Mouse (Mus musculus): ENCODE measurements around the gene Gng13. TPM values are rescaled to one million over a fixed set of nuclear protein-coding genes. Genes with fewer than 3 reads are reported as not detected.

Gng13 gene
- total and polyA plus RNA-seq, 3 experiments = 0.13 to 3.9 TPM; not detected in 1

- no peak for DNase-seq (ENCODE audit: low read depth, low spot score)
- H3K9ac ChIP-seq (ENCODE audit: control insufficient read depth, low read depth, low read length, poor library complexity, severe bottlenecking) = no peak overlapping the region
- H3K9me3 ChIP-seq (replicated peaks; ENCODE audit: insufficient read depth, low read length) = no peaks in the 10 kb centered on the region
- no peak overlapping the region for H3K27ac ChIP-seq (ENCODE audit: control insufficient read depth, low read depth, low read length)
- H3K27me3 ChIP-seq (ENCODE audit: control insufficient read depth in 1 of 2, insufficient read depth in 2 of 2, low read length in 2 of 2) = no peaks in the 10 kb centered on the region
- H3K79me2 ChIP-seq (ENCODE audit: control insufficient read depth, insufficient read depth, low read length, poor library complexity) = no peaks in the 10 kb centered on the region
- no peaks in the 10 kb centered on the region for H3K36me3 ChIP-seq (ENCODE audit: control insufficient read depth in 1 of 2, insufficient read depth in 2 of 2, low read length in 2 of 2)
- H3K4me1 ChIP-seq (ENCODE audit: control insufficient read depth in 1 of 2, insufficient read depth in 2 of 2, low read length in 2 of 2) = no peaks in the 10 kb centered on the region
- H3K4me3 ChIP-seq (ENCODE audit: control insufficient read depth in 1 of 2, insufficient read depth in 1 of 2, low read depth in 2 of 2, low read length in 2 of 2) = no peak overlapping the region
- no peak for TF ChIP-seq KAT2A (conservative IDR thresholded peaks at IDR 0.05; ENCODE audit: low read depth, low read length)
- TF ChIP-seq TBP (IDR thresholded peaks at IDR 0.05; ENCODE audit: low read depth, low read length) = no peak
- no peak for TF ChIP-seq MYC (IDR thresholded peaks at IDR 0.05; ENCODE audit: low read depth, low read length)
- no peak for TF ChIP-seq ZKSCAN1 (IDR thresholded peaks at IDR 0.05; ENCODE audit: low read depth, low read length)
- TF ChIP-seq RCOR1 (IDR thresholded peaks at IDR 0.05; ENCODE audit: low read depth, low read length) = no peak
- TF ChIP-seq ZC3H11A (IDR thresholded peaks at IDR 0.05; ENCODE audit: low read depth, low read length) = no peak
- TF ChIP-seq POLR2AphosphoS5 (IDR thresholded peaks at IDR 0.05; ENCODE audit: borderline replicate concordance, low read depth, low read length) = no peak
- no peak for TF ChIP-seq MAX (IDR thresholded peaks at IDR 0.05; ENCODE audit: low read length)
- TF ChIP-seq SIN3A (IDR thresholded peaks at IDR 0.05; ENCODE audit: low read length) = no peak
- TF ChIP-seq RAD21 (IDR thresholded peaks at IDR 0.05; ENCODE audit: low read depth, low read length) = no peak
- TF ChIP-seq USF2 (IDR thresholded peaks at IDR 0.05; ENCODE audit: borderline replicate concordance in 1 of 2, insufficient read depth in 1 of 2, low read depth in 1 of 2, low read length in 2 of 2) = no peak
- TF ChIP-seq ZNF384 (IDR thresholded peaks at IDR 0.05; ENCODE audit: low read depth, low read length) = no peak
- no peak for TF ChIP-seq MAFK (IDR thresholded peaks at IDR 0.05; ENCODE audit: borderline replicate concordance, low read depth, low read length)
Measured at GRCm38 (mm10) chr17:25696263-25696662, 20.7 kb upstream of the Gng13 start.

- H3K9ac ChIP-seq (ENCODE audit: control insufficient read depth, low read depth, low read length, poor library complexity, severe bottlenecking) = no peak overlapping the region
- no peak overlapping the region for H3K27ac ChIP-seq (ENCODE audit: control insufficient read depth, low read depth, low read length)
- H3K27me3 ChIP-seq (ENCODE audit: control insufficient read depth in 1 of 2, insufficient read depth in 2 of 2, low read length in 2 of 2) = no peaks in the 10 kb centered on the region; a peak in 3 of 4 replicates
- H3K4me3 ChIP-seq (ENCODE audit: control insufficient read depth in 1 of 2, insufficient read depth in 1 of 2, low read depth in 2 of 2, low read length in 2 of 2) = no peak overlapping the region
- no peaks in the 10 kb centered on the region for H3K4me1 ChIP-seq (ENCODE audit: control insufficient read depth in 1 of 2, insufficient read depth in 2 of 2, low read length in 2 of 2)
- peak; percentile 69 for DNase-seq (ENCODE audit: low read depth, low spot score)
- H3K79me2 ChIP-seq (ENCODE audit: control insufficient read depth, insufficient read depth, low read length, poor library complexity) = no peaks in the 10 kb centered on the region
- H3K9me3 ChIP-seq (replicated peaks; ENCODE audit: insufficient read depth, low read length) = no peaks in the 10 kb centered on the region
- H3K36me3 ChIP-seq (ENCODE audit: control insufficient read depth in 1 of 2, insufficient read depth in 2 of 2, low read length in 2 of 2) = no peaks in the 10 kb centered on the region
- TF ChIP-seq RAD21 (IDR thresholded peaks at IDR 0.05; ENCODE audit: low read depth, low read length) (peak; percentile 92), CHD1 (IDR thresholded peaks at IDR 0.05; ENCODE audit: low read depth, low read length) (no peak), MYB (IDR thresholded peaks at IDR 0.05; ENCODE audit: low read depth, low read length) (no peak), SMC3 (IDR thresholded peaks at IDR 0.05; ENCODE audit: low read depth, low read length) (peak; percentile 82), TBP (IDR thresholded peaks at IDR 0.05; ENCODE audit: low read depth, low read length) (no peak), MYC (IDR thresholded peaks at IDR 0.05; ENCODE audit: low read depth, low read length) (no peak), USF2 (IDR thresholded peaks at IDR 0.05; ENCODE audit: borderline replicate concordance in 1 of 2, insufficient read depth in 1 of 2, low read depth in 1 of 2, low read length in 2 of 2) (no peak), NRF1 (IDR thresholded peaks at IDR 0.05; ENCODE audit: insufficient read depth, low read depth, low read length, poor library complexity, severe bottlenecking) (no peak), CTCF (IDR thresholded peaks at IDR 0.05 in 2 of 3, conservative IDR thresholded peaks at IDR 0.05 in 1 of 3; ENCODE audit: control insufficient read depth in 1 of 3, insufficient read depth in 1 of 3, low read depth in 2 of 3, low read length in 3 of 3, poor library complexity in 1 of 3, severe bottlenecking in 1 of 3) (peak; percentile 81 to 95 (median 82)), SIN3A (IDR thresholded peaks at IDR 0.05; ENCODE audit: low read length) (no peak), KAT2A (conservative IDR thresholded peaks at IDR 0.05; ENCODE audit: low read depth, low read length) (no peak), MAZ (IDR thresholded peaks at IDR 0.05; ENCODE audit: low read depth, low read length) (no peak), MAFK (IDR thresholded peaks at IDR 0.05; ENCODE audit: borderline replicate concordance, low read depth, low read length) (no peak), ZC3H11A (IDR thresholded peaks at IDR 0.05; ENCODE audit: low read depth, low read length) (peak; percentile 82)
Measured at GRCm38 (mm10) chr17:25698446-25698845, 18.5 kb upstream of the Gng13 start.

All from MEL (cell line).